Comparison of ENCODE assay signal across 8 mouse cellular contexts in the genomic region with DNA sequence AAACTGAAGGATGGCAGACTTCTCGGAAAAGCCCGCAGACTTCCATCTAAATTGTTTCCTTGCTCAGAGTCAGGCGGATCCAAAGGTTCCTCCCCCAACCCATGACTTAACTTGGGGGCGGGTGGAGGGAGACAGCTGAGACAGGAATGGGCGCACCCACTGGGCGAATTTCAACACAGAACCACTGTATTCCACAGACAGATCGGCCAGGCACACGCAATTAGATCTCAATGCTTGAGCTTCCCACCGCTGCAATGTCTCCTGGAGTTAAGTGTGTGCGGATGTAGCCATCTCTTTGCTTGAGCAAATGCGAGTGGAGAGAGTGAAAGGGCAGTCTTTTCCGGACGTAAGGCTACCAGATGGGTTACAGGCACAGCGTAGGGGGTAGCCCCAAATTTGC. TPM values are rescaled to one million over a fixed set of nuclear protein-coding genes. Genes with fewer than 3 reads are reported as not detected.
DNase-seq lines count a peak whose midpoint lies in the region; ATAC-seq lines count a peak whose summit lies in the region.

No protein-coding gene starts in this region.

- peaks cover 12% of the 10 kb centered on the region for H3K4me1 ChIP-seq in heart, embryonic 16.5 days (ENCODE audit: control insufficient read depth, insufficient read depth, low read length)
- H3K4me1 ChIP-seq in midbrain, embryonic 13.5 days (replicated peaks), result peaks cover 31% of the 10 kb centered on the region

- no peaks in the 10 kb centered on the region for H3K27me3 ChIP-seq in heart, embryonic 16.5 days (ENCODE audit: control insufficient read depth, insufficient read depth, low read length)
- peaks cover 16% of the 10 kb centered on the region for H3K27me3 ChIP-seq in midbrain, embryonic 13.5 days

- 19% methylated on average over 14 of the region's 14 CpGs for WGBS in heart, embryonic 16.5 days
- WGBS in midbrain, embryonic 13.5 days, result 32% methylated on average over 14 of the region's 14 CpGs

- 0 out of 2 replicates have a peak, but pooled peaks have one; percentile 13 for ATAC-seq in common myeloid progenitor, adult 5-6 weeks (replicated peaks; ENCODE audit: low read depth, poor library complexity, severe bottlenecking)
- ATAC-seq in heart, embryonic 16.5 days (replicated peaks; ENCODE audit: extremely low read depth, insufficient read depth, low FRiP score), result no peak
- ATAC-seq in midbrain, embryonic 13.5 days, result no peak

- no peaks in the 10 kb centered on the region for H3K9me3 ChIP-seq in heart, embryonic 16.5 days (replicated peaks; ENCODE audit: control insufficient read depth, low read length)
- no peaks in the 10 kb centered on the region for H3K9me3 ChIP-seq in midbrain, embryonic 13.5 days

- H3K27ac ChIP-seq in heart, embryonic 16.5 days (ENCODE audit: low read length), result no peak overlapping the region
- H3K27ac ChIP-seq in midbrain, embryonic 13.5 days, result no peak overlapping the region

- H3K4me3 ChIP-seq in heart, embryonic 16.5 days (ENCODE audit: low read length), result peak overlapping the region; percentile 67
- H3K4me3 ChIP-seq in midbrain, embryonic 13.5 days (replicated peaks), result peak overlapping the region; percentile 61

- H3K9ac ChIP-seq in heart, embryonic 16.5 days (ENCODE audit: low read length), result peak overlapping the region; percentile 78
- peak overlapping the region; percentile 71 for H3K9ac ChIP-seq in midbrain, embryonic 13.5 days (replicated peaks)

- H3K4me2 ChIP-seq in heart, embryonic 16.5 days (ENCODE audit: low read depth, low read length), result peak overlapping the region; percentile 82
- H3K4me2 ChIP-seq in midbrain, embryonic 13.5 days (replicated peaks), result peak overlapping the region; percentile 95

- H3K36me3 ChIP-seq in heart, embryonic 16.5 days (ENCODE audit: control insufficient read depth, insufficient read depth), result no peaks in the 10 kb centered on the region
- H3K36me3 ChIP-seq in midbrain, embryonic 13.5 days, result no peaks in the 10 kb centered on the region

- peak; percentile 60 for DNase-seq in Muller cell, postnatal 12 days (ENCODE audit: inconsistent ontology term)
- peak; percentile 71 to 79 for DNase-seq in kidney, postnatal 25 days
- DNase-seq in right cerebral cortex, adult 18-20 months, result no peak
- no peak for DNase-seq in cerebellum, adult 11 months
- no peak for DNase-seq in embryo, embryonic 10 days (ENCODE audit: low spot score)

RNA-seq across cellular contexts. Expression of a gene that starts 1.2 kb away (rescaled TPM):
- 0.50 and 0.97 TPM in 2 replicates for total RNA-seq in common myeloid progenitor, adult 5-6 weeks (2017)
- 5.8 and 6.5 TPM in 2 replicates for polyA plus RNA-seq in heart, embryonic 16.5 days (2015; fragmentation: Nextera tagmentation; extraction: Ambion mirVana)
- 18.7 and 23.5 TPM in 2 replicates for polyA plus RNA-seq in midbrain, embryonic 13.5 days (2015; fragmentation: Nextera tagmentation; extraction: Ambion mirVana)

Comparison
In these comparisons a context has a peak if more than half of its experiments do, and no peak if none do; other contexts are left out.
1. DNase-seq: peak in Muller cell, postnatal 12 days (single experiment) and kidney, postnatal 25 days (2 of 2); none in right cerebral cortex, adult 18-20 months (single experiment), cerebellum, adult 11 months (single experiment) and embryo, embryonic 10 days (single experiment).